Mouse (Mus musculus) splenic B cell, adult 2 months (primary cell): ENCODE results near the gene Dnaaf2.
"Not testable (repeated sequence)": the region's sequence is repeated elsewhere in the genome, so short reads cannot be mapped to it uniquely, and the experiment has no call there.

Experiments
- DNase-seq: peaks from one replicate; pipeline ENCODE4 v3.0.0-alpha.2; 2011; ENCODE audit warnings: low read depth, low spot score
- H3K27me3 ChIP-seq: 2 replicates; pipeline ENCODE4 v1.6.1; 2012; ENCODE audit warnings: mild to moderate bottlenecking, low read length, moderate library complexity, mixed read lengths; ENCODE audit not compliant: control insufficient read depth, poor library complexity, insufficient read depth, severe bottlenecking
- H3K36me3 ChIP-seq: 2 replicates; pipeline ENCODE4 v1.6.1; 2012; ENCODE audit warnings: mild to moderate bottlenecking, low read length, moderate library complexity, mixed read lengths; ENCODE audit not compliant: control insufficient read depth, poor library complexity, insufficient read depth, severe bottlenecking

The Dnaaf2 gene

GRCm38 (mm10) chr12:69160677-69161076, 37.6 kb downstream of the Dnaaf2 start:
- H3K36me3 ChIP-seq, DNase-seq, H3K27me3 ChIP-seq: not testable (repeated sequence)

DNA sequence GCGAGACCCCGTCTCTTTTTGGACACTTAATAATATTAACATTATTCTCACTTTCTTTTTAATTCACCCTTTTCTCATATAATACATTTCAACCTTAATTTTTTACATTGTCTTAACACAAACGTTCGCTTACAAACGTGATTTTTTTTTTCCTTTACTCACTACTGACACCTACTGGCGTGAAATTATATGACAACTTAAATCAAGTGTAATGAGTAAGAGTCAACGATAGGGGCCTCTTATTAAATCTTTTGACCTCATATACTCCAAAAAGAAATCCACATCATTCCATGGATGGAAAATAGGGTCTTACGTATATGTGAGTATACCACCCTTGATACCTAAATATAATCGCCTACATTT, 38.7 kb downstream of the Dnaaf2 start:
- DNase-seq: peak; percentile 89
- Histone ChIP-seq H3K27me3 (no peaks in the 10 kb centered on the region), H3K36me3 (peaks cover 2% of the 10 kb centered on the region; the same call in 1 of the 2 replicates)

DNA sequence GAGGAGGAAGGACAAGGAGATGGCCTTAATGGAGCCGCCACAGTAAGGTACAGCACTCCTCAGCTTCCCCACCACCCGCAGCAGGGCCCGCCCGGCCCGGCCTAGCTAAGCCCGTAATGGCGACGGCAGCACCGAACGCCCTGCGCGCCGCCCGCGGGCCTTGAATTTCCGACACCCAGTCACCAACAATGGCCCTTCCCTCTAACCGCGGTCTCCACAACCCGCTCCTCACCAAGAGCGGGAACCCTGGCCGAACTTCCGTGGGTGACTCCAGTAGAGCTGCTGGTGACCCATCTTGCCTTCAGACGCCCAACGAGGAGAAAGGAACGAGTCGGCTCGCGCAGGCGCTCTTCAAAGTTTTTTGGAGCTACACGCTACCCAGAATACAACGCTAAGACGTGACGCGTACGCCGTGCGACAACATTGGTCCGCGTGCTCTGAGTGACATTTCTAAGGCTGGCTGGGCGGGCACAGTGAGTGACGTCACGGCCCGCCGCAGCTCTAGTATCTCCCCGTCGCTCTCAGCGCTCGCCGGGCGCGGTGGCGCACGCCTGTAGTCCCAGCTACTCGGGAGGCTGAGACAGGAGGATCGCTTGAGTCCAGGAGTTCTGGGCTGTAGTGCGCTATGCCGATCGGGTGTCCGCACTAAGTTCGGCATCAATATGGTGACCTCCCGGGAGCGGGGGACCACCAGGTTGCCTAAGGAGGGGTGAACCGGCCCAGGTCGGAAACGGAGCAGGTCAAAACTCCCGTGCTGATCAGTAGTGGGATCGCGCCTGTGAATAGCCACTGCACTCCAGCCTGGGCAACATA, 39.3 kb downstream of the Dnaaf2 start, which contains the start of gene Rps29:
Gene Rps29, minus strand, starts transcription at position 422 of the 813 bp plus-strand sequence.
- not testable (repeated sequence) for H3K36me3 ChIP-seq, H3K27me3 ChIP-seq
- peak; percentile 100 for DNase-seq

DNA sequence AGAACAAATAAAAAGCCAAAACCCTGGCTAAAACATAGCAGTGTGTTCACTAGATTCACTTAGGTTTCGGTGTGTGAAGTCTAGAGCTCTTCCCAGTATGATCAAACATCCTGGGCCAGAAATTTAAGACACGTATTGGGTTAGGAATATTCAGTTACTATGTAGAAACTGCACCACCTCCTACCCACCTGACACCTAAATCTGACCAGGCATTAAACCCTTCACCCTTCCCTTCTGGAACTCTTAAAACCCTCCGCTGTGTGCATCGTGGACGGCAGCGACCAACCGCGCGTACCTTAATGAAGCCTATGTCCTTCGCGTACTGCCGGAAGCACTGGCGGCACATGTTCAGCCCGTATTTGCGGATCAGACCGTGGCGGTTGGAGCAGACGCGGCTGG, 39.9 kb downstream of the Dnaaf2 start:
- Histone ChIP-seq H3K36me3 (peaks cover 2% of the 10 kb centered on the region; the same call in 1 of the 2 replicates), H3K27me3 (no peaks in the 10 kb centered on the region)
- DNase-seq: no peak

DNA sequence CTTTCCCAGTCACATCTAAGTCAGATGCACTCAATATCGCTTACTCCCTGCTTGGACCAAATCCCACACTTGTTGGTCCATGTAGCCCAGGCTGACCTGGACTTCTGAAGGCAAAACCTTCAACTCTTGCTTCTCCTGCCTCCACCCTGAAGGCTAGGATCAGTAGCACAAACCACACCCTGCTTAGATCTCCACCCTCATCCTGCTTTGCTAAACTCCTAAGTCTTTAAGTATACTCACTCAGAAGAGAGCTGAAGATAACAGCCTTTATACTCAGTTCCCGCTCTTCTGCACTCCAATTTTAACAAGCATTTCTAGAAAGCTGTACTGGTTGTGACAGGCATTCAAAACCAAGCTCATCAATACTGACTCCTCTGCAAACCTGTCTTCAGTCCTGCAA, 41.1 kb downstream of the Dnaaf2 start:
- no peak for DNase-seq
- peaks cover 2% of the 10 kb centered on the region; the same call in 1 of the 2 replicates for H3K36me3 ChIP-seq
- no peaks in the 10 kb centered on the region for H3K27me3 ChIP-seq

DNA sequence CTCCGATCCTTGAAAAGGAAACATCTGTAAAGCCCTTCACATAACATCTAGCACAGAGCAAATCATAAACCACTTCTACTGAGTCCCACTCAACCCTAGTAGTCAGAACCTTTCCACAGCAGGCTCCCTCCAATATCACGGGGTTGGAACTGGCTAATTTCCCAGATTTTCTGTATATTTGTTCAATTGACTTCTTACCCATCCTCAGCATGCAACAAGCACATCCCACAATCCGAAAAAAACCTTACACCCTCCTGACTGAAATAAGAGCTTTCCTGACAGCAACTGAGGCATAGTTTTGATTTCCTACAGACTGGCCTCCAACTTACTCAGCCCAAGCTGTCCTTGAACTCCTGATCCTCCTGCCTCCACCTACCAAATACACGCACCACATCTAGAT, 41.8 kb downstream of the Dnaaf2 start:
- no peaks in the 10 kb centered on the region for H3K27me3 ChIP-seq
- H3K36me3 ChIP-seq: peaks cover 2% of the 10 kb centered on the region; the same call in 1 of the 2 replicates
- no peak for DNase-seq

DNA sequence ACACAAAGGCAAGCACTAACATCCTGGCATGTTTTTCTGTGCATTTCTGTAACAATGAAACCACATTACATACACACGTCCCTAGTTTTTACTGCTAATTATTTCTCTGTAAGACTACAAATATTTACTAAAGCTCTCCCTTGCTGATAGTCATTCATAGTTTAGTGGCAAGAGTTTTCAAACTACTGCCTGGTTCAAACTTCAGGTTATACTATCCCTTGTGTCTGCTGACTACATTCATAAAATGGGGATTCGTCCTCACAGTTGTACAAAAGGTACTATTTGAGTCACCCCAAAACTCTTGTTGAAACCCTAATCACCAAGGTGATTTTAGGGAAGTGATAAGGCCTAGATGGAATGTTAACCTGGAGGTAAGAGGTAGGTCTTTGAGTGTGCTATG, 42.3 kb downstream of the Dnaaf2 start:
- Histone ChIP-seq H3K27me3 (no peaks in the 10 kb centered on the region), H3K36me3 (peaks cover 2% of the 10 kb centered on the region; the same call in 1 of the 2 replicates)
- DNase-seq: no peak

- no peaks in the 10 kb centered on the region for H3K27me3 ChIP-seq
- DNase-seq: no peak
- no peaks in the 10 kb centered on the region for H3K36me3 ChIP-seq
Observed at GRCm38 (mm10) chr12:69150049-69150448, 48.2 kb downstream of the Dnaaf2 start.

- H3K27me3 ChIP-seq: no peaks in the 10 kb centered on the region
- no peaks in the 10 kb centered on the region for H3K36me3 ChIP-seq
- DNase-seq: no peak
Observed at GRCm38 (mm10) chr12:69147166-69147735, 51.0 kb downstream of the Dnaaf2 start.

GRCm38 (mm10) chr12:69143460-69143859, 54.8 kb downstream of the Dnaaf2 start:
- H3K27me3 ChIP-seq: no peaks in the 10 kb centered on the region

DNA sequence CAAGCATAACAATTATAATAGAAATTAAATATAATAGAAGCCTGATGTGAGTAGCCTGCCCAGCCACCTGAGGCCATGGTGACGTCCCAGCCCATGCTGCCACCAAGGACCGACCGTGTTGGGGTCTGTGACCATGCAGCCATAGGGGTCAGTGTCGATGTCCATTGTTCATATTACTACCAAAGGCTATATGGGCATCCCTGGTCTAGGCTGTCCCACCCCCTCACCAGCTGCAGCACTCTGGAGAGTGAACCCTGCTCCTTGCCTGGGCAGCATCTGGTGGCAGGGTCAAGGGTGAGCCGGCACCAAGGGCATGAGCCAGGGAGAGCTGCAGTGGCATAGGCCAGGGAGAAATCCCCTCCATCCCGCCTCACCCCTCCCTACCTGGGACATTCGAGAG, 58.4 kb downstream of the Dnaaf2 start:
- DNase-seq: no peak
- no peaks in the 10 kb centered on the region for H3K36me3 ChIP-seq
- no peaks in the 10 kb centered on the region for H3K27me3 ChIP-seq

More at GRCm38 (mm10) chr12:69143460-69143859, 54.8 kb downstream of the Dnaaf2 start:
- H3K36me3 ChIP-seq: no peaks in the 10 kb centered on the region
- no peak for DNase-seq

GRCm38 (mm10) chr12:69139201-69139600, 59.0 kb downstream of the Dnaaf2 start:
- no peaks in the 10 kb centered on the region for H3K27me3 ChIP-seq
- no peaks in the 10 kb centered on the region for H3K36me3 ChIP-seq
- no peak for DNase-seq
